Mouse (Mus musculus): ENCODE measurements at regions not wholly inside any gene's neighbourhood (a gene's known extent, or its start where the extent isn't known, plus 50 kb on each side); places are given as distances from the start of the nearest gene placed in this dataset.

DNA sequence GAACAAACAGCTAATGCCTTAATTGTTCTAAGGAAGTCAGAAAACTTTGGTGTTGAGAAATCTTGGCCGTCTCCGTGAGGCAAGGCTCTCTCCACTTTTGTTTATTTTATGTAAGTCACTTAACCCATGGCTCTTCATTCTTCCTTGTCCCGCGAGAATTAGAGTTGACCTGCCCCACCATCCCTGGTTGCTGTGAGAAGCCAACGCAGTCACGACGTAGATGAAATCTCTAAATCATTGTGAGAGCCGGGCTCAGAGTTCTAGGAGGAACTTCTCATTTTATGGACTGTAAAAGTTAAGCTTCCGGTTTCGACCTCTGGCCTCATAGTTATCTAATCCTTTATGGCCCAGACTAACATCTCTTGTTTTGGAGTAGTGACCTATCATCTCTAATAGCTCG is 176.6 kb downstream of the Usp46 start:
- DNase-seq (ENCODE audit: low spot score) (no peak), ATAC-seq (ENCODE audit: low FRiP score, low TSS enrichment) (no peak)
- Histone ChIP-seq H3K4me2 (replicated peaks; ENCODE audit: low read depth) (no peak overlapping the region), H3K4me1 (replicated peaks; ENCODE audit: control insufficient read depth, insufficient read depth) (no peaks in the 10 kb centered on the region), H3K4me3 (ENCODE audit: low read depth, low read length) (no peak overlapping the region), H3K9ac (ENCODE audit: low read length) (no peak overlapping the region), H3K27ac (replicated peaks) (no peak overlapping the region), H3K9me3 (ENCODE audit: control insufficient read depth, low read length) (no peaks in the 10 kb centered on the region), H3K36me3 (ENCODE audit: control insufficient read depth, insufficient read depth, low read length) (no peaks in the 10 kb centered on the region), H3K27me3 (ENCODE audit: control insufficient read depth, insufficient read depth, low read length) (no peaks in the 10 kb centered on the region)
- no peak for TF ChIP-seq EP300 (optimal IDR thresholded peaks at IDR 0.05)
- TF ChIP-seq CTCF (IDR thresholded peaks at IDR 0.05; ENCODE audit: low read depth): no peak
- WGBS: 49% methylated on average over 11 of the region's 11 CpGs

GRCm38 (mm10) chr5:73892440-73893225 is 175.6 kb downstream of the Usp46 start:
- H3K9ac ChIP-seq (ENCODE audit: low read length): no peak overlapping the region
- no peak for ATAC-seq (ENCODE audit: low FRiP score, low TSS enrichment)
- no peak for DNase-seq (ENCODE audit: low spot score)
- H3K4me1 ChIP-seq (replicated peaks; ENCODE audit: control insufficient read depth, insufficient read depth): no peaks in the 10 kb centered on the region
- WGBS: 66% methylated on average over 4 of the region's 4 CpGs
- no peaks in the 10 kb centered on the region for H3K27me3 ChIP-seq (ENCODE audit: control insufficient read depth, insufficient read depth, low read length)
- H3K27ac ChIP-seq (replicated peaks): no peak overlapping the region
- H3K36me3 ChIP-seq (ENCODE audit: control insufficient read depth, insufficient read depth, low read length): no peaks in the 10 kb centered on the region
- H3K4me2 ChIP-seq (replicated peaks; ENCODE audit: low read depth): no peak overlapping the region
- H3K9me3 ChIP-seq (ENCODE audit: control insufficient read depth, low read length): no peaks in the 10 kb centered on the region
- TF ChIP-seq EP300 (optimal IDR thresholded peaks at IDR 0.05) (no peak), CTCF (IDR thresholded peaks at IDR 0.05; ENCODE audit: low read depth) (no peak)
- H3K4me3 ChIP-seq (ENCODE audit: low read depth, low read length): no peak overlapping the region

GRCm38 (mm10) chr5:73895186-73895585 is 173.0 kb downstream of the Usp46 start:
- TF ChIP-seq EP300 (optimal IDR thresholded peaks at IDR 0.05) (no peak), CTCF (IDR thresholded peaks at IDR 0.05; ENCODE audit: low read depth) (no peak)
- Histone ChIP-seq H3K4me1 (replicated peaks; ENCODE audit: control insufficient read depth, insufficient read depth) (no peaks in the 10 kb centered on the region), H3K4me2 (replicated peaks; ENCODE audit: low read depth) (no peak overlapping the region), H3K4me3 (ENCODE audit: low read depth, low read length) (no peak overlapping the region), H3K9me3 (ENCODE audit: control insufficient read depth, low read length) (no peaks in the 10 kb centered on the region), H3K27ac (replicated peaks) (no peak overlapping the region), H3K27me3 (ENCODE audit: control insufficient read depth, insufficient read depth, low read length) (no peaks in the 10 kb centered on the region), H3K36me3 (ENCODE audit: control insufficient read depth, insufficient read depth, low read length) (no peaks in the 10 kb centered on the region), H3K9ac (ENCODE audit: low read length) (no peak overlapping the region)
- no peak for DNase-seq (ENCODE audit: low spot score)
- ATAC-seq (ENCODE audit: low FRiP score, low TSS enrichment): no peak
- WGBS: 95% methylated on average over 5 of the region's 5 CpGs

DNA sequence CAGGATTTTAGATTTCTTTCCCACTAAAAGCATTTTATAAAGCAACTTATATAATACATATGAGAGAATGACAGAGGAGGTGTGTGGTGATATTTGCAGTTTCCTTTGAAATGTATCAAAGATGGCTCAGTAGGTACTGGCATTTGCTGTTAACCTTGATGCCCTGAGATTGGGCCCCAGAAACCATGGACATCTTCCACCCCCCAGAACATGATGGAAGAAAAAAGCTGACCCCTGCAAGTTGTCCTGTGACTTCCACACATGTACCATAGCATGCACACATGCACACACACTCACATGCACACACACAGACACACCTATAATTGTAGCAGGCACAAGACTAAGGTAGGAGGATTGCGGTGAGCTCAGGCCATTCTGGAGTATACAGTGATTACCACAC is 171.4 kb downstream of the Usp46 start:
- no peak overlapping the region for H3K4me2 ChIP-seq (replicated peaks; ENCODE audit: low read depth)
- H3K4me1 ChIP-seq (replicated peaks; ENCODE audit: control insufficient read depth, insufficient read depth): no peaks in the 10 kb centered on the region
- H3K9me3 ChIP-seq (ENCODE audit: control insufficient read depth, low read length): no peaks in the 10 kb centered on the region
- H3K36me3 ChIP-seq (ENCODE audit: control insufficient read depth, insufficient read depth, low read length): no peaks in the 10 kb centered on the region
- DNase-seq (ENCODE audit: low spot score): no peak
- no peaks in the 10 kb centered on the region for H3K27me3 ChIP-seq (ENCODE audit: control insufficient read depth, insufficient read depth, low read length)
- no peak overlapping the region for H3K4me3 ChIP-seq (ENCODE audit: low read depth, low read length)
- H3K27ac ChIP-seq (replicated peaks): no peak overlapping the region
- 90% methylated on average over 1 of the region's 1 CpGs for WGBS
- H3K9ac ChIP-seq (ENCODE audit: low read length): no peak overlapping the region
- TF ChIP-seq CTCF (IDR thresholded peaks at IDR 0.05; ENCODE audit: low read depth): no peak
- TF ChIP-seq EP300 (optimal IDR thresholded peaks at IDR 0.05): no peak
- ATAC-seq (ENCODE audit: low FRiP score, low TSS enrichment): no peak

DNA sequence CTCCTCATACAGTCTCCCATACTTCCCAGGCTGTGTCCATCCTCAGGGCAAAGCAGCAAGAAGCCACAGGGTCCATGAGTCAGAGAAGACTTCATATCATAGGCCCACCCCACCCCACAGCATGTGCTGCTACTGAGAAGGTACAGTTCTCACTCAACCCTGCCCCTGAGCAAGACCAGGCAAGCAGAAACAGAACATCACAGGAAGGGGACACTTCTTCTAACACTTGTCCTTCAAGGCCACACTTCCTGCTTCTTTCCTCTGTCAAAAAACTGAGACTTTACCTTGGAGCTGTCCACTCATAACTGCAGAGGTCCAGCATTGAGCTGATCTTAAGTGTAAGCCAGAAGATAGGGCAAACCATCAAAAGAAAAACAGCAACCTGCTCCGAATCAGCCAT is 166.6 kb downstream of the Usp46 start:
- Histone ChIP-seq H3K9ac (ENCODE audit: low read length) (no peak overlapping the region), H3K36me3 (ENCODE audit: control insufficient read depth, insufficient read depth, low read length) (no peaks in the 10 kb centered on the region), H3K27ac (replicated peaks) (no peak overlapping the region), H3K4me1 (replicated peaks; ENCODE audit: control insufficient read depth, insufficient read depth) (no peaks in the 10 kb centered on the region), H3K9me3 (ENCODE audit: control insufficient read depth, low read length) (no peaks in the 10 kb centered on the region), H3K27me3 (ENCODE audit: control insufficient read depth, insufficient read depth, low read length) (no peaks in the 10 kb centered on the region), H3K4me3 (ENCODE audit: low read depth, low read length) (no peak overlapping the region), H3K4me2 (replicated peaks; ENCODE audit: low read depth) (no peak overlapping the region)
- WGBS: 86% methylated on average over 1 of the region's 1 CpGs
- TF ChIP-seq EP300 (optimal IDR thresholded peaks at IDR 0.05): no peak
- TF ChIP-seq CTCF (IDR thresholded peaks at IDR 0.05; ENCODE audit: low read depth): no peak
- ATAC-seq (ENCODE audit: low FRiP score, low TSS enrichment) (no peak), DNase-seq (ENCODE audit: low spot score) (no peak)

DNA sequence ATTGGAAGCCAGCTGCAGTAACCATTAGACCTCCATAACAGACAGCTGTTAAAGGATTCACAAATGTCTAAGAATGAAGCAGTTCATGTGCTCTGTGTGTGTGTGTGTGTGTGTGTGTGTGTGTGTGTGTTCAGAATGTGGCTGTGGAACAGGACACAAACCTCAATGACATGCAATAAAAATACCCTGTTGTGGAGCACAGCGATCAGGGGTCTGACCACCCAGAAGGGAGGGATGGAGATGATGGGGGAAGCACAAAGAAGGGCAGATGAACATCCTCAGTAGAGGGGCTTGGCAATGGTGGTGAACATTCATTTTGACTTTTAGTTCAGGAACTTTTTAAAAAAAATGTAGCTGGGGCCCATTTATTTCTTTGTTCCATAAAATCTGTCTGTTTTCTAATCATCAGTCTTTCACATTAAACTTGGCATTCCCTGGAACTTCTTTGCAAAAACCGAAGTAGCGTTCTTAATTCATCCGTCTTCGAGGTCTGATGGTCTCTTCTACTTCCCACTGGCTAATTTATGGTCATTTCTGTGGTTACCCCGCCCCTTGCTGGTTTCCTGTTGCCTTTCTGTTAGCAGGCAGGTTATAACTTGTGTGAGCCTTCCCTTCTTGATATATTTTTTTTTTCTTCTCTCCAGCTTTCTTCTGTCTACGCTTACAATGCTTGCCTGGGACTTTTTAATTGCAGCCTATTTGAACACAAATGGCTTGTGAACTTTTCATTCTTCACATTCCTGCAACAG is 165.6 kb downstream of the Usp46 start:
- Histone ChIP-seq H3K9me3 (ENCODE audit: control insufficient read depth, low read length) (no peaks in the 10 kb centered on the region), H3K27me3 (ENCODE audit: control insufficient read depth, insufficient read depth, low read length) (no peaks in the 10 kb centered on the region), H3K36me3 (ENCODE audit: control insufficient read depth, insufficient read depth, low read length) (no peaks in the 10 kb centered on the region), H3K9ac (ENCODE audit: low read length) (no peak overlapping the region), H3K4me2 (replicated peaks; ENCODE audit: low read depth) (no peak overlapping the region), H3K4me3 (ENCODE audit: low read depth, low read length) (no peak overlapping the region), H3K27ac (replicated peaks) (no peak overlapping the region), H3K4me1 (replicated peaks; ENCODE audit: control insufficient read depth, insufficient read depth) (no peaks in the 10 kb centered on the region)
- 47% methylated on average over 7 of the region's 7 CpGs for WGBS
- DNase-seq (ENCODE audit: low spot score): no peak
- ATAC-seq (ENCODE audit: low FRiP score, low TSS enrichment): no peak
- no peak for TF ChIP-seq EP300 (optimal IDR thresholded peaks at IDR 0.05)
- TF ChIP-seq CTCF (IDR thresholded peaks at IDR 0.05; ENCODE audit: low read depth): no peak

Data from stomach, postnatal 0 days (tissue).